Mouse (Mus musculus): ENCODE results near the gene Tor1a. TPM values are rescaled to one million over a fixed set of nuclear protein-coding genes. Genes with fewer than 3 reads are reported as not detected.

Tor1a gene
- polyA plus RNA-seq (2017; shearing (Covaris generic)), result 83.3 TPM

DNA sequence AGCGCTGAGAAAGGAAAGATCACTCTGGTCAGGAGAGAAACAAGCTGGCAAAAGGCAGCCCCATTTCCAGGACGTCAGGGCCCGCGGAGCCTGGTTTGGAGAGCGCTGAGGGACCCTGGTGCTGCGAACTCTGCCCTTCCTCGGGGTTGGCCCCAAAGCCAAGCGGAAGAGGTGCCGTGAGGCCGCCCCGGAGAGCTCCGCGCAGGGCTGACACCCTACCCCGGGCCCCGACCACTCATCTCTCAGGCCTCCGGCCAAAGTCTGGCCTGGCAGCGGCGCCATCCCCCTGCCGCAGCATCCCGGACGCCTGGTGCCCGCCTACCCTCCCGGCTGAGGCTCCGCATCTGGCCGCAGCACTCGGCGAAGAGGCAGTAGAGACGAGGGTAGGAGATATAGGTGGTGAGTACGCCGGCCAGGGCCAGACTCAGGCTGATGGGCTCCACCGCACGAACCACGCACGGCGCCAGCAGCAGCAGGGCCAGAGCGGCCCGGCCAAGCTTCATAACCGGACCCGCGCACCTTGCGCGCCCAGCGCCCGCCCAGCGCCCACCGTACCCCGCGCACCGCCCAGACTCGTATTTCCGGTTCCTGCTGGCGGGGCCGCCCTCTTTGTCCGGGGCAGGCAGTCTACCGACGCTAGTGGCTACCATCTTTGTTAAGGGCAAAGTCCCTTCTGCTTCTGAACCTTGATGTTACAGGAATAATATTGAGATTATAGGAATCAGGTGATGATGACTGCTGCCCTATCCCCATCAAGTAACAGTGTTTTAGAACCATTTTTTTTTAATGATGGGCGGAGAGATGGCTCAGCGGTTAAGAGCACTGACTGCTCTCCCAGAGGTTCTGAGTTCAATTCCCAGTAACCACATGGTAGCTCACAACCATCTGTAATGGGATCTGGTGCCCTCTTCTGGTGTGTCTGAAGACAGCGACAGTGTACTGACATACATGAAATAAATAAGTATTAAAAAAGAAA is at the start of gene Tor1a:
Gene Tor1a (minus strand): TSS at position 582 of the 976 bp plus-strand sequence.

DNA sequence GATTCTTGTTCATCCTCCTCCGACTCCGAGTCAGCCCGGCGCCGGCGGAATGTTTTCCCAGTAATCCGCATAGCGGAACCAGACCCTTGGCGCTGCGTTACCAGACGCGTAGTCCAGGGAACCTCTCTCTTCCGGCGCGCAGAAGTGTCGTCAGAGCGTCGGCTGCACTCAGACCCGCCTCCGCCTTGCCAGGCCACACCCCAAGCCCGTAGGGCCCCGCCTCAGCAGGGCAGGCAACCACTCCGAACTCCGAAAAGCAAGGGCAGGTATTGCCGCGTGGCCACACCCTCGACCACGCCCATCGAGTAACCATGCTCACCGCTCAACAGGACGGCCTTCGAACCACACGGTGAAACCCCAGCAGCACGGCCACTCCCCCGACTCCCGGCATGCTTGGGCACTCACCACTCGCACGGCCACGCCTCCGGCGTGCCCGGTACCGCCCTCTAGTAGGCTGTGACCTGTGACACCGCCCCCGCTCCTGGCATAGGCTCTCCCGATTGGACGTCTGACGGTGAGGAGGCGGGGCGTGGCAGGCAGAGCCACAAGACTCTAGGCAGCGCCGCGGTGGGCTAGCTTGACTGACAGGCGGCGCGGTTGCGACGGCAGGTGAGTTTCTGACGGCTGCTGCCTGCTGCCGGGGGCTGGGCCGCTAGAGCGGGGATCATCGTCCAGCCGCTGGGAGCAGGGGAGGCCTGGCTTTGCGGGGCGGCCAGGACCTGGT is 14.2 kb upstream of the Tor1a start, which contains the start of the genes BC005624 and Usp20:
Gene BC005624 (minus strand): TSS at position 412 of the 724 bp plus-strand sequence.
Gene Usp20 (plus strand): TSS at position 490 of the 724 bp plus-strand sequence.

DNA sequence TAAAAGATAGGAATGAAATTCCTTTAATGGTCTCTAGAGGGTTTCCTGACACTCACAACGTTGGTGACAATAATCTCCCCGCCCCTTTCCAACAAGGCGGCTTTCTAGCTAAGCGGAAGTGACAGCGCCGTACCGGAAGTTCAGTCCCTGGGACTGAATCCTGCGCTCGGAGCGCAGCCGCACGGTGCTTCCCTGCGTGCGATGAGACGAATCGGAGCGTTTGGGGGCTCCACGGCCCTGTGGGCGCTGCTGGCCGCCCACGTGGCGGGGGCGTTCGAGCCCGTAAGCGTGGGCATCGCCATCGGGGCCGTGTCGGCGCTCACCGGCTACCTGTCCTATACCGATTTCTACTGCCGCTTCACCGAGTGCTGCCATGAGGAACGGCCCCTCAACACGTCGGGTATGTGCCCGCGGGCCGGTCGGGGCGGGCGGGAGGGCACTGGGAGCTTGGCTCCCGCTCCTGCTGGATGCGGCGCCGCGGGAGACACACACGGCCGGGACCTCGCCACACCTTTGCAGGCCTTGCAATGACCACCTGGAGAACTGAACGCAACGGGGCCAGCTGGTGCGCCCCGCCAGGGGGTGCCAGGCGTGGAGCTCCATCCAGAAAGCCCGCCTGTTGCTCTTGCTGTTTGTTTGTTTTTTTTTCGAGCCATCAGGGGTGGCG is 14.8 kb downstream of the Tor1a start, which contains the start of gene Tor1b:
Gene Tor1b (plus strand): TSS at position 136 of the 667 bp plus-strand sequence.

DNA sequence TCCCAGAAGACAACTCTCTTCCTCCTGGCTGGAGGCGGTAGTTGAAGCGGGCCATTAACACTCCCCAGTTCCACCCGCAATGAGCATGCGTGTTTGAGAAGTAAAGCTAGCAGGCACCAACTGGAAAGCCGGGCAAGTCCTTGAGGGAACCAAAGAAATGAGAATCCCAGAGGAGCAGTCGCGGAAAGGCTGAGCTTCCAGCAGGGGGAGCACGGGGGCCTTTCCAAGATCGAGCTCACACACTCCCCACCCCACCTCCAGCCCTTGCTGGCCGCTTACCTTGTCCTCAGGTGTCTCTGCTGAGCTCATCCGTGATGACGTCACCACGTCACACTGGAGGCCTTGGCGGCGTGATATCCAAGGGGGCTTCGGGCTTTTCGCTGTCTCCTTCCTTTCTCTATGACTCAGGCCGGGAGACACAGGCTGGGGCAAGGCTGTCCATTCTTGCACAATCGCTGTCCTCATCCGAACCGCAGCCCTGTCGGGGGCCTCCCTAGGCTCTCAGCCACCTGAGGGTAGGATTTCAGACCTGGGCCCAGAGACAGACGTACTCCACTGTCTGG is 38.2 kb downstream of the Tor1a start, which contains the start of gene Ptges:
Gene Ptges (minus strand): TSS at position 381 of the 563 bp plus-strand sequence.

Other genes starting within 250 kb of the Tor1a start
- 1.2 TPM for gene 1700001O22Rik, start 164.3 kb downstream of the Tor1a start, polyA plus RNA-seq (2017; shearing (Covaris generic))
- gene Ntmt1, start 160.1 kb downstream of the Tor1a start, polyA plus RNA-seq (2017; shearing (Covaris generic)), result 46.1 TPM
- gene Asb6, start 137.6 kb downstream of the Tor1a start, polyA plus RNA-seq (2017; shearing (Covaris generic)), result 67.5 TPM
- gene Prrx2, start 133.0 kb downstream of the Tor1a start, polyA plus RNA-seq (2017; shearing (Covaris generic)), result not detected
- not detected for gene Ptges, start 38.1 kb downstream of the Tor1a start, polyA plus RNA-seq (2017; shearing (Covaris generic))
- 36.3 TPM for gene Tor1b, start 15.0 kb downstream of the Tor1a start, polyA plus RNA-seq (2017; shearing (Covaris generic))
- 95.7 TPM for gene BC005624, start 14.3 kb upstream of the Tor1a start, polyA plus RNA-seq (2017; shearing (Covaris generic))
- 35.3 TPM for gene Usp20, start 14.3 kb upstream of the Tor1a start, polyA plus RNA-seq (2017; shearing (Covaris generic))
- gene Fnbp1, start 174.1 kb upstream of the Tor1a start, polyA plus RNA-seq (2017; shearing (Covaris generic)), result 170 TPM
- 71.0 TPM for gene Gpr107, start 184.4 kb upstream of the Tor1a start, polyA plus RNA-seq (2017; shearing (Covaris generic))